Mouse (Mus musculus) 416B (cell line): Measurements from ENCODE around the gene Wnt11.

Experiments used
- DNase-seq: peaks from one replicate; pipeline ENCODE4 v3.0.0; 2011; ENCODE audit warnings: low read depth

Wnt11 gene

GRCm38 (mm10) chr7:98867053-98867793 lies 32.3 kb downstream of the Wnt11 start:
- no peak for DNase-seq

DNA sequence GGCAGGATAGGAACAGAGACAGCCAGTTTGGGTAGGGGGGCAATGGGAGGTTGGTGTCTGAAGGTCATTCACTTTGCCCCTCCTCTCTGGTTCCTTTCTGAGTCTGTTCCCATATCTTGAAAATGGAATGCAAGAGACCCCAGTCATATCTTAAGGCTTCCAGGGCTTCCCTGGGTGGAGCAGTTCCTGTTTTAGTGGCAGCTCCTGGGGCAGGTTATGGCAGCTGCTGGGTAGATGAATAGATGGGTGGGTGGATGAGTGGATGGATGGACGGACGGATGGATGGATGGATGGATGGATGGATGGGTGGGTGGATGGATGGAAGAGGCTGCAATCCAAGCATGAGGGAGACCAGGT lies 32.9 kb downstream of the Wnt11 start:
- no peak for DNase-seq

GRCm38 (mm10) chr7:98869070-98869469 lies 34.2 kb downstream of the Wnt11 start:
- peak; percentile 48 for DNase-seq

DNA sequence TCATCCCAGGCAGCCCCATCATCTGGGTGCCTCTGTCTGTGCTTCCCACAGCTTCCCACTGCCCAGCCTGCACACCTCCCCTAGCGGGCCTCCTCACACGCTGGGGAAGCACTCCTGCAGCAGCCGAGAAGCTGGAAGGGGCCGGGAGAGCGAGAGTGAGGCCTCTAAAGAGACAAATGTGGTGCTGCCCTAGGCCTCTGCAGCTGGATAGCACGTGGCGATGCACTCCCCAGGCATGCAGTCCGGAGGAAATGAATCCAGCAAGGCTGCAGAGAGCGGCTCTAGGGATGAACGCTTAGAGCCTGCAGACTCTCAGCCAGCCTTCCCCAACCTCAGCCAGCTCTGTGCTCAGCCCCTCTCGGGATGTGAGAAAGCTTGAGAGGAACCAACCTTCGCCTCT lies 35.9 kb downstream of the Wnt11 start:
- no peak for DNase-seq

DNA sequence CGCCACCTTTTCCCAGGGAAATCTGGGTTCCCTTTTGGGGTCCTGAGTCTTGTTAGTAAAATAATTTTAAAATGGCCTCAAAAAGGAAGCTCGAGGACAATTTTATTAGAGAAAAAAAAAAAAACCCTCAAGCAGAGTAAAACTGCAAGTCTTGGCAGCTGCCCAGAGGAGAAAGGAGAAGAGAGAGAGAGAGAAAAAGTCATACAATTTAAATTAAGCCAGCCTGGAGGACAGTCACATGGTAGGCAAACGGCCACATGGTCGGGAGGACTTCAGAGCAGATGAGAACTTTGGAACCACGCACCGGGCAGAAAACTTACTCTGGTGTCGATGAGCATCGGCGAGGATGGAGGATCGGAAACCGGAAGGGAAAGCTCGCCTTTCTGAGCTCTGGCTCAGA lies 37.0 kb downstream of the Wnt11 start:
- no peak for DNase-seq

GRCm38 (mm10) chr7:98873316-98873715 lies 38.4 kb downstream of the Wnt11 start:
- DNase-seq, result no peak

DNA sequence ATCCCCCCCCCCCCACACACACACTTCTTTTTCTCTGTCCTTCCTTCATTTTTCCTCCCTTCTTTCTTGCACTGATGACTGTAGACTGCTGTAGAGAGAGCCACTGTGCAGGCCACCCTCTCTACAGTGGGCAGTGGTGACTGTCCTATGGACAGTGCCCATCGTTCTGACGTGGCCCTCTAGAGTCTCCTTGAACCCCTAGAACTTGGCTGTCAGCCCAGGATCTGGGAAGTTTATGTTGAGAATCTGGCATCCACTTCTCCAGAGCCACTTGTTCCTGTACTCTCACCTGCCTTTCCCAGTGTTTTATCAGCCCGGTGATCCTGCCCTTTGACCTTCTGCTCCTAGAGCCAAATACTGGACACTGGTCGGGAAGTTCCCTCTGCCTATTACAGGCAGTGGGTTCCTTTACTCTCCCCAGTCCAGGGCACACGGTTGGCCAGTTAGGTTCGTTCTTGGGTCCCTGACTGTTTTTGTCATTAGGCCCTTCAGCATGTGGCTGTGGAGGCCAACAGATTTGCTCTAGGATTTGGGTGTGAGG lies 39.6 kb downstream of the Wnt11 start:
- DNase-seq, result no peak

- DNase-seq, result no peak
Observed at GRCm38 (mm10) chr7:98875390-98875990, 40.6 kb downstream of the Wnt11 start.

- no peak for DNase-seq
Observed at GRCm38 (mm10) chr7:98876119-98876518, 41.2 kb downstream of the Wnt11 start.

DNA sequence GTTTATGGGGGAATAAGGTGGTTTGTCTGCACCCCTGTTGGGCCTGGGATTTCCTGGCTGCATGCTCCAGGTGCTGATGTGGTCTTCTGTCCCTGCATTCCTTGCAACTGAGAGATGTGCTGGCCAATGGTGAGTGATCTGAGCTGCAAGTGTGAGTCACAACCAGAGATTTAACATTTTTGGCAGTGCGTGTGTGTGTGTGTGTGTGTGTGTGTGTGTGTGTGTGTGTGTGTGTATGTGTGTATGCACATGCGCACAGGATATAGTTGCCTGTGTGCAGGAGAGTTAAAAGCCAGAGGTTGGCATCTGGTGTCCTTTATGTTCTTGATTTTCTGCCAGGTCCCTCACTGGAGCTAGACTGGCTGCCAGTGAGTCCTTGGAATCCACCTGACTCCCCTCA lies 44.3 kb downstream of the Wnt11 start:
- DNase-seq, result peak; percentile 13

DNA sequence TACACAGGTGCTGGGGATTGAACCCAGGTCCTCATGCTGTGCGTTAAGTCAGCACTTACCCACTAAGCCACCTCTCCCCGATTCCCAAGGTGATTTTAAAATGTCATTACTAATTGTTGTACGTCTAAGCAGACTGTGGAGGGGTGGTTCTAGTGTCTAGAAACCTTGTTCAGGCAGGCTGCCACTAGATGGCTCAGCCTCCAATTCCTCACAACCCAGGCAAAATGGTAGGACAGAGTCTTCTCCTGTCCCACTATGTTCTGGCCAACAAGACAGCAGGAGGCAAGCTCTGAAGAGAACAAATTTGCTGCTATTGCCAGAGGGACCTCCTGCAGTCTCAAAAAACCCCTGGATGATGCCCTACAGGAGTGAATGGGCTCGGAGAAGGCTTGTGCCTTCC lies 47.0 kb downstream of the Wnt11 start:
- peak; percentile 36 for DNase-seq

GRCm38 (mm10) chr7:98887811-98888261 lies 52.9 kb downstream of the Wnt11 start:
- peak; percentile 51 for DNase-seq

GRCm38 (mm10) chr7:98888810-98889209 lies 53.9 kb downstream of the Wnt11 start:
- no peak for DNase-seq

- DNase-seq, result no peak
Observed at GRCm38 (mm10) chr7:98889211-98889610, 54.3 kb downstream of the Wnt11 start.

- DNase-seq, result no peak
Observed at GRCm38 (mm10) chr7:98893144-98893543, 58.2 kb downstream of the Wnt11 start.

DNA sequence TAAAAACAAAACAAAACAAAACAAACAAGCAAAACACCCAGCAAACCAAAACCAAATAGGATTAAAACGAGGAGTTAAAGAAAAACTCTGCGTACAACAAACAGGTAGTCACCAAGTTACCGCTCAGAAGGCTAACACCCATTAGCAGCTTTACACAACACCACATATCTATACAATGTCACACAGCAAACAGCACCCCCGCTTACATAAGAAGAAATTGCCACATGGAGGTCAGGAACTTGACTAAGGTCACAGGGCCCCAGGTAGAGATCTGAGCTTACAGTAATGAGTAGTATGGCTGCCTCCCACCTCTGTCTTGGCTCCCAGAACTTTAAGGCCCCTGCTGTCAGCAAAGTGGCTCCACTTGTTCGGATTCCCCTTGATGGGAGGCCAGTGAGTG lies 59.4 kb downstream of the Wnt11 start:
- DNase-seq, result no peak

DNA sequence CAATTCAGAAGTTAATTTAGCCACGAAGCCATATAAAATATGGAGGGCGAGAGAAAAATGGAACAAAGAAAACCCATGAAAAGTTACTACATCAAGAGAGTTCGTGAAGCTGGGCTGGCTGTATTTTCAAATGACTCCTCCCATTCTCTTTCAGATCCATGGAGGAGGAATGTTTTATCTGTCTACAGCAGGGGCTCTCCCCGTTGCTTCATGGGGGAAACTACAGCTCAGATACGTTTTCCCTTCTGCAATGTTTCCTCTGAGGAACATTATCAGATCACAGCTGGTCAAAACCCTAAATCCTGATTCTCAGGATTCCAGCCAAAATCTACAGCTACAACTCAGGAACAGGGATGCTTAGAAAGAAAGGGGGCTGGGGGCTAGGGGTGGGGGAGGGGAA lies 59.9 kb downstream of the Wnt11 start:
- no peak for DNase-seq

DNA sequence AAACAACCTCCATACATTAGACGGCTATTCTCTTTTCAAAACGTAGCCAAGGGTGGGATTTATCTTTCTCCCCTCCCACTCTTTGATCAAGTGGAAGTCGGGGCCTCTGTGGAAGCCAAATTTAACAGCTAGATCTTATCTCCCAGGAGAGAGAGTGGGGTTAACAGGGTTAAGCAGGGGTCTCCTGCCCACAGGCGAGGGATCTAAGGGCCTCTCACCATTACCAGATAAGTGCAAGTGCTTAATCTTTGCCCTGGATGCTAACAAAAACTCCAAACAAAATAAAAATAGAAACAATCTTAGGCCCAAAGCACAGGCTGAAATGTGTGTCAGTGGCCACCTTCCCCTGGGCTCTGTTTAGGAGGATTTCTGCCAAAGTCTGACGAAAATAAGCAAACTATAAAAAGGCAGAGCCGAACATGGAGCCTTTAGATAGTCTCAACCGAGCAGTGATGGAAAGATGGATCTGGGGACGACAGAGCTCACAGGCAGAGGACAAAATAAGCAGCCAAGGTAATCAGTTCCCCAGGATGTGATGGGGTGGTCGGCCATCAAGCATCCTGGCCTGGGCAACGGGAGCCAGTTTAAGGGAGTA lies 60.7 kb downstream of the Wnt11 start:
- no peak for DNase-seq

GRCm38 (mm10) chr7:98897323-98897722 lies 62.4 kb downstream of the Wnt11 start:
- DNase-seq, result no peak

DNA sequence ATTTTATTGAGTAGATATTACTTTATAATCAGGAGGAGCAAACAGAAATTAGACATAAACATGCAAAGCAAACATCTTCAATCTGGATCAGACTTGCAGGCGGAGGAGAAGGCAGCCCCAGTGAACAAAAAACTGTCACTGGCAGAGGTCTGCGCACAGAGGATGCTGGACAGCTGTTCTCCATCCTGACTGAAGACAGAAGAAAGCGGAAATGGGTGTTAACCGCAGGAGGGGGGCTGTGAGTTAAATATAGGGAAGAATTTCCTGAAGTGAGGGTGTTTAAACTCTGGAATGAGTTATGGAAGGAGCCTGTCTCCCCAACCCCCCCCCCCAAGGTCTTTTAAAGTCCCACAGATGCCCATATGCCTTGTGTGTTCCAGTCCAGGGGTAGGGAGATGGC lies 64.9 kb downstream of the Wnt11 start:
- DNase-seq, result no peak

DNA sequence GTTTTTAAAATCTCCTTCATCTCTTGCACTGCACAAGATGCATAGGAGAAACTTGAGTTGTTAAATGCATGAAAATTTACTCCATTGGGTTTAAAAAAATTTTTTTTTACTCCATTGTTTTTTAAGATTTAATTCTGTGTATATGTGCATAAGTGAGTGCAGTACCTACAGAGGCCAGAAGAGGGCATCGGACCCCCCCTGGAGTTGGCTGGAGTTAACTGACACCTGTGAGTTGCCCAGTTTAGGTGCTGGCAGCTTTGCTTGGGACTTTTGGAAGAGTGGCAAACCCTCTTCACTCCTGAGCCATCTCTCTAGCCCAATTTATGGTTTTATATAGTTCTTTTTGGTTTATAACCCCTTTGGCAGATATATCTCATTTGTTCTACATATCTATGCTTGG lies 66.2 kb downstream of the Wnt11 start:
- no peak for DNase-seq

DNA sequence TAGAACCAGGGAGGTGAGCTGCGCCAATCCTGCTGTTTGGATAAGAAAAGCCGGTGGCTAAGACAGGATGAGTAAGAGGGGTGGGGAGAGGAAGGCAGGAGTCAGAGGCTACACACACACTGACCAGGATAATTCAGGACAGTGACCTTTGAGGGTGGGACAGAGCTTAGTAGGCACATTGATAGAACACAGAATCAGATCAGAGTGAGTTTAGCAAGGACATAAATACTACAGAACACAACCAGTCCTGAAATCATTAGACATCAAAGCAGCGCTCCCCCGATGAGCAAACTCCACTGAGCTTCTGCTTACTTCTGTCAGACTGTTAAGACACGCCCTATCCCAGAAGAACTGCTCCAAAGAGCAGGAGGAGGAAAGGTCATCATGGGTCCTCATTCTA lies 69.0 kb downstream of the Wnt11 start:
- no peak for DNase-seq
